Mouse (Mus musculus) G1E-ER4 (cell line): ENCODE data around the gene Tmco5. TPM values are rescaled to one million over a fixed set of nuclear protein-coding genes. Genes with fewer than 3 reads are reported as not detected.

ENCODE experiments used
- GATA1 ChIP-seq: IDR thresholded peaks from one replicate; pipeline ENCODE4 v1.8.0; 2012; ENCODE audit warnings: low read length, inconsistent platforms
- polyA plus RNA-seq: library from polyadenylated mRNA; stranded (reverse); fragments of >175 nt; gene quantifications from 2 replicates; pipeline ENCODE4 v1.2.3, GENCODE M21; 2012

Tmco5 gene
- not detected in 2 replicates for polyA plus RNA-seq

- TF ChIP-seq GATA1: no peak
These were observed at the start of gene Tmco5 for GRCm38 (mm10) chr2:116878391-116878790. Gene Tmco5, plus strand, starts transcription at chr2:116878691.

GRCm38 (mm10) chr2:116831863-116832262, 46.6 kb upstream of the Tmco5 start:
- no peak for TF ChIP-seq GATA1

GRCm38 (mm10) chr2:116837829-116838228, 40.7 kb upstream of the Tmco5 start:
- TF ChIP-seq GATA1: no peak

- no peak for TF ChIP-seq GATA1
These were observed 39.8 kb upstream of the Tmco5 start for GRCm38 (mm10) chr2:116838538-116839197.

GRCm38 (mm10) chr2:116849980-116850636, 28.4 kb upstream of the Tmco5 start:
- TF ChIP-seq GATA1: no peak

GRCm38 (mm10) chr2:116851356-116851755, 27.1 kb upstream of the Tmco5 start:
- TF ChIP-seq GATA1: no peak

- no peak for TF ChIP-seq GATA1
These were observed 26.2 kb upstream of the Tmco5 start for GRCm38 (mm10) chr2:116852249-116852648.

- no peak for TF ChIP-seq GATA1
These were observed 19.8 kb upstream of the Tmco5 start for GRCm38 (mm10) chr2:116858703-116859102.

- TF ChIP-seq GATA1: no peak
These were observed 1.4 kb upstream of the Tmco5 start for GRCm38 (mm10) chr2:116876955-116877615.

- TF ChIP-seq GATA1: no peak
These were observed 1.2 kb downstream of the Tmco5 start for GRCm38 (mm10) chr2:116879730-116880129.

- TF ChIP-seq GATA1: no peak
These were observed 15.0 kb downstream of the Tmco5 start for GRCm38 (mm10) chr2:116893316-116893987.

GRCm38 (mm10) chr2:116893988-116894363, 15.5 kb downstream of the Tmco5 start:
- TF ChIP-seq GATA1: no peak

GRCm38 (mm10) chr2:116899615-116900272, 21.3 kb downstream of the Tmco5 start:
- no peak for TF ChIP-seq GATA1

- no peak for TF ChIP-seq GATA1
These were observed 21.9 kb downstream of the Tmco5 start for GRCm38 (mm10) chr2:116900273-116900843.

GRCm38 (mm10) chr2:116908268-116908667, 29.8 kb downstream of the Tmco5 start:
- no peak for TF ChIP-seq GATA1
